11 mouse cellular contexts compared by ENCODE assay signal in the genomic region with DNA sequence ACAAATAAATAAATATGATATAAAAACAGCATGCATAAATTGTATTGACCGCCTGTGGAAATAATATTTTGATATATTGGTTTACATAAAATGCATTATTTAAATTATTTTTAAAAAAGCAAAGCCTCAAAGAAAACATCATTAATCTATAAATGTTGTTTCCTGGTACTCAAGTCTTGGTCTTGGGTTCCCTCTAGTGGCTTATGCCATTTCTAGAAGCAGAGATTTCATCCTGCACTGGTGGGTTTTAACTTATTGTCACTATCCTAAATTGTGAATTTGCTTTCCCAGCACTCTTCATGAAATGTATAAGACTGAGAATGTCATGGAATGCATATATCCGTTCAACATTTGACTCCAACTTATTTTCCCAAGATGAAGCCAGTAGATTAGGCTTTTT. TPM values are rescaled to one million over a fixed set of nuclear protein-coding genes. Genes with fewer than 3 reads are reported as not detected.
DNase-seq lines count a peak whose midpoint lies in the region; ATAC-seq and TF ChIP-seq lines count a peak whose summit lies in the region.
"Had no signal": no experiment of that assay in that cellular context is flagged by ENCODE, and none has a peak within 500 bp of the region (broad histone marks: within the 10 kb centered on the region; RNA-seq: fewer than 3 reads in every experiment).

No protein-coding gene starts in this region.

- ATAC-seq in lung, embryonic 14.5 days (ENCODE audit: insufficient read depth): no peak
- no peak for ATAC-seq in Patski

- in situ Hi-C loops in Patski (cut with MboI; ENCODE audit: low pct_unique_long_range_greater_than_20kb): loop anchor here (10.0 to 25.0 kb wide), 3 partner anchors 310 to 978 kb away; partner anchors contain the start of gene Pkd2

- no peak overlapping the region for H3K9ac ChIP-seq in lung, embryonic 14.5 days
- H3K9ac ChIP-seq: hindbrain, embryonic 13.5 days had no signal

- H3K4me3 ChIP-seq in lung, embryonic 14.5 days (ENCODE audit: low read depth, low read length): no peak overlapping the region
- H3K4me3 ChIP-seq: hindbrain, embryonic 13.5 days had no signal

- H3K4me1 ChIP-seq in lung, embryonic 14.5 days (ENCODE audit: insufficient read depth): no peaks in the 10 kb centered on the region
- H3K4me1 ChIP-seq: hindbrain, embryonic 13.5 days had no signal

- CTCF ChIA-PET in Patski (lab: Charles Lee): no interaction called here

- peak; percentile 16 for DNase-seq in heart, postnatal 4 days
- DNase-seq in heart, adult 9 months (ENCODE audit: low spot score in 2 of 2): no peak
- peak; percentile 29 for DNase-seq in lung, embryonic 14.5 days
- DNase-seq in lung, adult 18-20 months: no peak
- no peak for DNase-seq in Patski (ENCODE audit: low read depth, low spot score)
- peak; percentile 68 for DNase-seq in naive thymus-derived CD4-positive, alpha-beta T cell, adult 2 months (ENCODE audit: low read depth)
- DNase-seq in layer of hippocampus, postnatal 25 days (ENCODE audit: extremely low spot score in 1 of 2, low spot score in 1 of 2): no peak
- DNase-seq: right cerebral cortex, postnatal 25 days; thymus, postnatal 36 days had no signal

- POLR2A ChIA-PET in Patski (lab: Charles Lee): no interaction called here

- no peaks in the 10 kb centered on the region for H3K9me3 ChIP-seq in lung, embryonic 14.5 days (ENCODE audit: low read depth, low read length)
- H3K9me3 ChIP-seq: hindbrain, embryonic 13.5 days had no signal

- TF ChIP-seq CTCF in lung, embryonic 14.5 days (IDR thresholded peaks at IDR 0.05; ENCODE audit: low read depth): peak; percentile 30; the same call in 1 of the 2 replicates
- TF ChIP-seq CTCF in Patski (IDR thresholded peaks at IDR 0.05): peak; percentile 44

- whole genome bisulfite sequencing in lung, embryonic 14.5 days: 61% methylated on average over 2 of the region's 2 CpGs

- no peaks in the 10 kb centered on the region for H3K27me3 ChIP-seq in lung, embryonic 14.5 days (ENCODE audit: insufficient read depth, low read length)
- no peaks in the 10 kb centered on the region for H3K27me3 ChIP-seq in Patski
- H3K27me3 ChIP-seq: hindbrain, embryonic 13.5 days had no signal

- H3K4me2 ChIP-seq in lung, embryonic 14.5 days: no peak overlapping the region
- H3K4me2 ChIP-seq: hindbrain, embryonic 13.5 days had no signal

- H3K36me3 ChIP-seq in lung, embryonic 14.5 days (ENCODE audit: insufficient read depth): no peaks in the 10 kb centered on the region
- H3K36me3 ChIP-seq: hindbrain, embryonic 13.5 days had no signal

- no peak overlapping the region for H3K27ac ChIP-seq in lung, embryonic 14.5 days (ENCODE audit: low read depth)
- H3K27ac ChIP-seq: hindbrain, embryonic 13.5 days had no signal

RNA-seq across cellular contexts. Expression of gene Gbp6, which starts 29.0 kb away (rescaled TPM):
- total RNA-seq in heart, postnatal 4 days (2021): 1 to 10 TPM; 1.4 to 1.9 TPM
- polyA plus RNA-seq in lung, embryonic 14.5 days (2014; fragmentation: Nextera tagmentation; extraction: Ambion mirVana): 1.0 and 1.6 TPM in 2 replicates
- 0.60 TPM for polyA plus RNA-seq in Patski (2021)
- under 1 TPM; 0.59 to 0.63 TPM for total RNA-seq in layer of hippocampus, postnatal 25 days (2021)

RNA-seq across cellular contexts. Expression of gene Gm43302, which starts 29.0 kb away (rescaled TPM):
- total RNA-seq in heart, postnatal 4 days (2021): not detected
- polyA plus RNA-seq in lung, embryonic 14.5 days (2014; fragmentation: Nextera tagmentation; extraction: Ambion mirVana): 0.29 TPM in 1 of 2 replicates, not detected in the other
- 0.40 TPM for polyA plus RNA-seq in Patski (2021)
- total RNA-seq in layer of hippocampus, postnatal 25 days (2021): under 1 TPM in 1 of 2 experiments, not detected in 1; 0.09 TPM
- polyA plus RNA-seq: limb, embryonic 11.5 days had no signal

Comparison
In these comparisons a context has a peak if more than half of its experiments do, and no peak if none do; other contexts are left out.
1. DNase-seq: peak in heart, postnatal 4 days (single experiment), lung, embryonic 14.5 days (single experiment) and naive thymus-derived CD4-positive, alpha-beta T cell, adult 2 months (single experiment); none in heart, adult 9 months (0 of 2), lung, adult 18-20 months (0 of 2), Patski (single experiment) and layer of hippocampus, postnatal 25 days (0 of 2).